Mouse (Mus musculus): ENCODE data around the gene 2010111I01Rik. TPM values are rescaled to one million over a fixed set of nuclear protein-coding genes. Genes with fewer than 3 reads are reported as not detected.

The 2010111I01Rik gene
- polyA plus RNA-seq, 1 experiment from 2014 or later = 134 TPM

DNA sequence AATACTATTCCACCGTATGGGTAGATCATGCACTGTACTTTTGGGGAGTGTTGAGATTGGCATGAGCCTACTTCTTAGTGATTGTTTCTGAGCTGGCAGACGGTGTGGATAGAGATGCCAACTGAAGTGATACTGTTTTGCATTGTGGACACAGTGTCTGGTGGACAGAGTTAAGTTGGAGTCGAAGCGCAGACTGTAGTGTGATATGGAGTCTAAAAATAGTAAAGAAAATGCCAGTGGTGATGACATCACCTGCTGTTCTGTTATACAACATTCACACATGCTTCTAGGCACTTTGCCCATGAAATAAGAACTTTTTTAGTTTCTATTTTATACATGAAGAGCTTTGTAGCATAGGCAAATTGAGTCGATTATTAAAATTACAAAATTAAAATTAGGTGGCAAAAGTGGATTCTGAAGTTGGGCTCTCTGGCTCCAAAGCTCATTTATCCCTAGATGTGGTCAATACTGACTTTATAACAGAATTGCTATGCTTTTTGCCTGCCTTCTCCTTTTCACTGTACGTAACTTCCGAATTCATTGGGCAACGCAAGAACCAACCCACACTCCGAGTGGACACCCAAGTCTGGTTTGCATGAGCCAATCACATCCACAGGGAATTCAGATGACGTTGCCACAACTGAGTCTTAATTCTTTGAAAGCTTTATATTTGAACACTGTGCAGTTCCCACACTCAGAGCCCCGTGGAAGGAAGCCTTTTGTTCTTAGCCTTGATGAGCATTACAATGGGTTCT, 6.0 kb downstream of the 2010111I01Rik start:
- Histone ChIP-seq H3K27me3 (ENCODE audit: control insufficient read depth, insufficient read depth, low read length) (no peaks in the 10 kb centered on the region), H3K4me1 (ENCODE audit: control insufficient read depth, insufficient read depth, low read length) (no peaks in the 10 kb centered on the region), H3K9ac (ENCODE audit: low read length) (no peak overlapping the region), H3K27ac (replicated peaks; ENCODE audit: low read depth, low read length) (no peak overlapping the region), H3K36me3 (ENCODE audit: control insufficient read depth, insufficient read depth, low read length) (no peaks in the 10 kb centered on the region), H3K4me2 (ENCODE audit: low read depth, severe bottlenecking) (no peak overlapping the region), H3K4me3 (ENCODE audit: low read depth, low read length) (no peak overlapping the region), H3K9me3 (ENCODE audit: control insufficient read depth, low read length) (no peaks in the 10 kb centered on the region)
- ATAC-seq (ENCODE audit: insufficient number of reproducible peaks, low FRiP score, low TSS enrichment, low read depth) (no peak), DNase-seq (ENCODE audit: low spot score) (no peak)
- WGBS = 89% methylated on average over 11 of the region's 11 CpGs

DNA sequence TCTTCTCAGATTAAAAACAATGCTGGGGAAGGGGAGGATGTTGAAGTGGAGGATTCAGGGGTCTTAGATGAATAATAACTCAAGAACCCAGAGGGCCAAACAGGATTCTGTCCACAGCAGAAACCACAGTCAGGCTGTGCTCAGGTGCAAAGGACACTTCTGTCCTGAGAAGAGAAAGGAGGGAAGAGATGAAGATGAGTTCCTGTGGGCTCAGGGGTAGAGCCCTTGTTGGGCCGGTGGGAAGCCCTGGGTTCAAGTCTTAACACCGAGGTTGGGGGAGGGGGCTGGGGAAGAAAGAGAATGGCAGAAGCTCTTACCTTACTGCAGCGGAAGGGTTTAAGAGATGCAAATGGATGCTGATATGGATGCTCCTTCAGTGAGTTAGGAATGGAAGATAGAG, 7.7 kb downstream of the 2010111I01Rik start:
- Histone ChIP-seq H3K27me3 (ENCODE audit: control insufficient read depth, insufficient read depth, low read length) (no peaks in the 10 kb centered on the region), H3K4me3 (ENCODE audit: low read depth, low read length) (no peak overlapping the region), H3K36me3 (ENCODE audit: control insufficient read depth, insufficient read depth, low read length) (no peaks in the 10 kb centered on the region), H3K4me2 (ENCODE audit: low read depth, severe bottlenecking) (no peak overlapping the region), H3K4me1 (ENCODE audit: control insufficient read depth, insufficient read depth, low read length) (no peaks in the 10 kb centered on the region), H3K27ac (replicated peaks; ENCODE audit: low read depth, low read length) (no peak overlapping the region), H3K9me3 (ENCODE audit: control insufficient read depth, low read length) (no peaks in the 10 kb centered on the region), H3K9ac (ENCODE audit: low read length) (no peak overlapping the region)
- no peak for ATAC-seq (ENCODE audit: insufficient number of reproducible peaks, low FRiP score, low TSS enrichment, low read depth)
- WGBS = 84% methylated on average over 3 of the region's 3 CpGs
- DNase-seq (ENCODE audit: low spot score) = no peak

- H3K4me2 ChIP-seq (ENCODE audit: low read depth, severe bottlenecking) = no peak overlapping the region
- H3K27me3 ChIP-seq (ENCODE audit: control insufficient read depth, insufficient read depth, low read length) = no peaks in the 10 kb centered on the region
- 83% methylated on average over 4 of the region's 4 CpGs for WGBS
- H3K9me3 ChIP-seq (ENCODE audit: control insufficient read depth, low read length) = no peaks in the 10 kb centered on the region
- H3K4me1 ChIP-seq (ENCODE audit: control insufficient read depth, insufficient read depth, low read length) = peaks cover 3% of the 10 kb centered on the region; the same call in 1 of the 2 replicates
- H3K9ac ChIP-seq (ENCODE audit: low read length) = no peak overlapping the region
- no peak overlapping the region for H3K4me3 ChIP-seq (ENCODE audit: low read depth, low read length)
- H3K36me3 ChIP-seq (ENCODE audit: control insufficient read depth, insufficient read depth, low read length) = no peaks in the 10 kb centered on the region
- no peak overlapping the region for H3K27ac ChIP-seq (replicated peaks; ENCODE audit: low read depth, low read length)
- ATAC-seq (ENCODE audit: insufficient number of reproducible peaks, low FRiP score, low TSS enrichment, low read depth) (no peak), DNase-seq (ENCODE audit: low spot score) (no peak)
Measured at GRCm38 (mm10) chr13:62973111-62973510, 8.4 kb downstream of the 2010111I01Rik start.

DNA sequence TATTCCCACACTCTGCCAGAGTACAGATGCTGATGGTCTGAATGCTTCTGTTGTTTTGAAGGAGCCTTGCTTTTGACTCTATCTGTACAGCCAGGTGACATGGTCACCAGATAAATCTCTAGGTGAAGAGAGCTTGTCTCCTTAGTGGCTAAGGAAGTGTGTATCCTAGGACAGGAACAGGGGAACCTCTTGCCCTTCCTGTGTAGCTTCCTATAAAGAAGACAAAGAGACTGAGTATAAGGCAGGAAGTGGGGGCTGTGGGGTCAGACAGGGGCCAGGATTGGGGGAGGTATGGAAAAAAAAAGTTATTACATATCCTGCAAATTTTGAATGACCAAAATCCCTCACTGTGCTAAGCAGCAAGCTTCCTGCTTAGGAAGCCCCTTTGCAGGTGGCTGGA, 13.4 kb downstream of the 2010111I01Rik start:
- peaks cover 3% of the 10 kb centered on the region; the same call in 1 of the 2 replicates for H3K4me1 ChIP-seq (ENCODE audit: control insufficient read depth, insufficient read depth, low read length)
- no peak overlapping the region for H3K4me3 ChIP-seq (ENCODE audit: low read depth, low read length)
- no peaks in the 10 kb centered on the region for H3K9me3 ChIP-seq (ENCODE audit: control insufficient read depth, low read length)
- no peaks in the 10 kb centered on the region for H3K36me3 ChIP-seq (ENCODE audit: control insufficient read depth, insufficient read depth, low read length)
- no peak overlapping the region for H3K27ac ChIP-seq (replicated peaks; ENCODE audit: low read depth, low read length)
- ATAC-seq (ENCODE audit: insufficient number of reproducible peaks, low FRiP score, low TSS enrichment, low read depth) (no peak), DNase-seq (ENCODE audit: low spot score) (no peak)
- no peak overlapping the region for H3K9ac ChIP-seq (ENCODE audit: low read length)
- no peaks in the 10 kb centered on the region for H3K27me3 ChIP-seq (ENCODE audit: control insufficient read depth, insufficient read depth, low read length)
- H3K4me2 ChIP-seq (ENCODE audit: low read depth, severe bottlenecking) = no peak overlapping the region

DNA sequence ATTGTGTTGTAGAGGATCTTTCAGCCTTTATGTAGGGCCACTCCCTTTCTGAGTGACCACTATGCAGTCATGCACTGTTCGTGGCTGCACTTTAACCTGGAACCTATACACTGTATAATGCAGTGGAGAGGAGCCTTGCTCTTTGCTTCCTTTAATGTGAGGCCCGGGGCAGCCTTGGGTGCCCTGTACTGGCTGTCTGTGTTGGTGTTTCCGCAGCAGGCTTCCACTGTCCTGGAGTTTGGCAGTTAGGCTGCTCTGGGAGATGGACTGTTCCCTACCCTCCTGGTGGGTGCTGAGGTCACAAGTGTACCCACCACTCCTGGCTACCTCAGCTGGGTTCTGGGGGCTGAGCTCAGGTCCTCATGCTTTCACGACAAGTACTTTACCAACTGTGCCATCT, 14.1 kb downstream of the 2010111I01Rik start:
- no peaks in the 10 kb centered on the region for H3K9me3 ChIP-seq (ENCODE audit: control insufficient read depth, low read length)
- no peak overlapping the region for H3K27ac ChIP-seq (replicated peaks; ENCODE audit: low read depth, low read length)
- H3K4me1 ChIP-seq (ENCODE audit: control insufficient read depth, insufficient read depth, low read length) = peaks cover 3% of the 10 kb centered on the region; the same call in 1 of the 2 replicates
- no peaks in the 10 kb centered on the region for H3K27me3 ChIP-seq (ENCODE audit: control insufficient read depth, insufficient read depth, low read length)
- no peak overlapping the region for H3K4me3 ChIP-seq (ENCODE audit: low read depth, low read length)
- 81% methylated on average over 4 of the region's 4 CpGs for WGBS
- ATAC-seq (ENCODE audit: insufficient number of reproducible peaks, low FRiP score, low TSS enrichment, low read depth) (no peak), DNase-seq (ENCODE audit: low spot score) (no peak)
- H3K4me2 ChIP-seq (ENCODE audit: low read depth, severe bottlenecking) = no peak overlapping the region
- no peaks in the 10 kb centered on the region for H3K36me3 ChIP-seq (ENCODE audit: control insufficient read depth, insufficient read depth, low read length)
- H3K9ac ChIP-seq (ENCODE audit: low read length) = no peak overlapping the region

DNA sequence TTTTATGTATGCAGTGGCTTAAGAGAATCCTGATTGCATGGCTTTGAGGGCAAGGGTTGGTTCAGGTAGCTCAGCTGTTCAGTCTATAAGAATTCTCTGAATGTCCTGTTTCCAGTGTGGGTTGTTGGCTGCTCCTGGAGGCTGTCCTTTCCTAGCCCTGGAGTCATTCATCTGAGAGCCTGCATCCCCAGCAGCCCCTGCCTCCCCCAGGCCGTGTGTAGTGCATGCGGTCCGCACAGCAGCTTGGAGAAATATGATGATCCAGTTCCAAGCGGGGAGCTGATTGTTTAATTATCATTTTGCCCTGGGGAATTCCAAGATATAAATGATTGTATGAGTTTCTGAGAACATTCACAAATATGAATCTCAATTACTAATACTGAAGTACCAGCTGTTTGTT, 14.5 kb downstream of the 2010111I01Rik start:
- Histone ChIP-seq H3K4me1 (ENCODE audit: control insufficient read depth, insufficient read depth, low read length) (peaks cover 3% of the 10 kb centered on the region; the same call in 1 of the 2 replicates), H3K27ac (replicated peaks; ENCODE audit: low read depth, low read length) (no peak overlapping the region), H3K9ac (ENCODE audit: low read length) (no peak overlapping the region), H3K27me3 (ENCODE audit: control insufficient read depth, insufficient read depth, low read length) (no peaks in the 10 kb centered on the region), H3K4me3 (ENCODE audit: low read depth, low read length) (no peak overlapping the region), H3K4me2 (ENCODE audit: low read depth, severe bottlenecking) (no peak overlapping the region), H3K9me3 (ENCODE audit: control insufficient read depth, low read length) (no peaks in the 10 kb centered on the region), H3K36me3 (ENCODE audit: control insufficient read depth, insufficient read depth, low read length) (no peaks in the 10 kb centered on the region)
- ATAC-seq (ENCODE audit: insufficient number of reproducible peaks, low FRiP score, low TSS enrichment, low read depth) (no peak), DNase-seq (ENCODE audit: low spot score) (no peak)
- WGBS = 84% methylated on average over 4 of the region's 4 CpGs

- Histone ChIP-seq H3K4me2 (ENCODE audit: low read depth, severe bottlenecking) (no peak overlapping the region), H3K9me3 (ENCODE audit: control insufficient read depth, low read length) (no peaks in the 10 kb centered on the region), H3K4me1 (ENCODE audit: control insufficient read depth, insufficient read depth, low read length) (peaks cover 3% of the 10 kb centered on the region; the same call in 1 of the 2 replicates), H3K27ac (replicated peaks; ENCODE audit: low read depth, low read length) (no peak overlapping the region), H3K9ac (ENCODE audit: low read length) (no peak overlapping the region), H3K4me3 (ENCODE audit: low read depth, low read length) (no peak overlapping the region), H3K27me3 (ENCODE audit: control insufficient read depth, insufficient read depth, low read length) (no peaks in the 10 kb centered on the region), H3K36me3 (ENCODE audit: control insufficient read depth, insufficient read depth, low read length) (no peaks in the 10 kb centered on the region)
- 86% methylated on average over 2 of the region's 2 CpGs for WGBS
- no peak for ATAC-seq (ENCODE audit: insufficient number of reproducible peaks, low FRiP score, low TSS enrichment, low read depth)
- no peak for DNase-seq (ENCODE audit: low spot score)
Measured at GRCm38 (mm10) chr13:62980131-62980530, 15.4 kb downstream of the 2010111I01Rik start.

- Histone ChIP-seq H3K4me1 (ENCODE audit: control insufficient read depth, insufficient read depth, low read length) (no peaks in the 10 kb centered on the region), H3K27ac (replicated peaks; ENCODE audit: low read depth, low read length) (no peak overlapping the region)
Measured at GRCm38 (mm10) chr13:62984485-62984884, 19.8 kb downstream of the 2010111I01Rik start.

More at GRCm38 (mm10) chr13:62984485-62984884, 19.8 kb downstream of the 2010111I01Rik start:
- Histone ChIP-seq H3K9ac (ENCODE audit: low read length) (no peak overlapping the region), H3K36me3 (ENCODE audit: control insufficient read depth, insufficient read depth, low read length) (no peaks in the 10 kb centered on the region), H3K4me2 (ENCODE audit: low read depth, severe bottlenecking) (no peak overlapping the region), H3K4me3 (ENCODE audit: low read depth, low read length) (no peak overlapping the region), H3K9me3 (ENCODE audit: control insufficient read depth, low read length) (no peaks in the 10 kb centered on the region), H3K27me3 (ENCODE audit: control insufficient read depth, insufficient read depth, low read length) (no peaks in the 10 kb centered on the region)
- WGBS = 87% methylated on average over 3 of the region's 3 CpGs
- DNase-seq (ENCODE audit: low spot score) (no peak), ATAC-seq (ENCODE audit: insufficient number of reproducible peaks, low FRiP score, low TSS enrichment, low read depth) (no peak)

Data from limb, embryonic 11.5 days (tissue).